ENCODE assay signal across 35 mouse cellular contexts in the genomic region with DNA sequence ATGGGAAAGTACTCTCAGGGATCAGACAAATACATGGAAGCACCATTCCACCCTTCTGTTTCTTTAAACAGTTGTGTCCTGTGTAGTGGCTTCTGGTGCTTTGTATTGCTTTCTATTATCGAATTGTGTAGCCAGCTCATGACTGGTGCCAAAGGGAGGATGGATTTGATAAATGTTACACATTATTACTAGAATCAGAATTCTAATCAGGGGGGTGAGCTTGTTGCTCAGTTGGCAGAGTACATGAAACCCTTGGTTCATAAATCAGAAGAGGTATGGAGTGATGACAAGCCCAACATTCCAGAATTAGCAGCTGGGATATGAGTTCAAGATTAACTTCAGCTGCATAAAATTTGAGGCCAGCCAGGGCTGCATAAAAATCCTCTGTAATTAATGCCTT.
"Had no signal": no experiment of that assay in that cellular context is flagged by ENCODE, and none has a peak within 500 bp of the region (broad histone marks: within the 10 kb centered on the region; RNA-seq: fewer than 3 reads in every experiment).

No protein-coding gene starts in this region.

- ATAC-seq: hindbrain, embryonic 16.5 days; hindbrain, postnatal 0 days; inflammation-experienced regulatory T-cells, adult 6 months; intestine, embryonic 15.5 days; intestine, embryonic 16.5 days; intestine, postnatal 0 days had no signal

- H3K27me3 ChIP-seq: heart, embryonic 12.5 days; heart, embryonic 13.5 days; heart, embryonic 15.5 days; hindbrain, embryonic 12.5 days; hindbrain, embryonic 13.5 days; hindbrain, embryonic 15.5 days; intestine, embryonic 15.5 days; kidney, embryonic 15.5 days had no signal

- H3K4me1 ChIP-seq: heart, embryonic 10.5 days; heart, embryonic 12.5 days; heart, embryonic 13.5 days; heart, embryonic 15.5 days; hindbrain, embryonic 10.5 days; hindbrain, embryonic 12.5 days; hindbrain, embryonic 13.5 days; hindbrain, embryonic 15.5 days; intestine, embryonic 15.5 days; kidney, embryonic 15.5 days had no signal

- H3K9ac ChIP-seq: heart, embryonic 12.5 days; heart, embryonic 13.5 days; heart, embryonic 15.5 days; hindbrain, embryonic 12.5 days; hindbrain, embryonic 13.5 days; hindbrain, embryonic 15.5 days; intestine, embryonic 15.5 days; kidney, embryonic 15.5 days had no signal

- DNase-seq: heart, postnatal 10 days; heart, postnatal 14 days; heart, postnatal 36 days; heart, postnatal 4 days; kidney, adult 11 months; kidney, adult 18-20 months; kidney, adult 2 months; kidney, adult 8-10 months; kidney, adult 9 months; kidney, postnatal 10 days; kidney, postnatal 14 days; kidney, postnatal 25 days; kidney, postnatal 36 days; kidney, postnatal 4 days; layer of hippocampus, adult 9-11 months; layer of hippocampus, postnatal 36 days had no signal

- H3K27ac ChIP-seq: heart, embryonic 10.5 days; heart, embryonic 13.5 days; heart, embryonic 15.5 days; hindbrain, embryonic 10.5 days; hindbrain, embryonic 12.5 days; hindbrain, embryonic 13.5 days; hindbrain, embryonic 15.5 days; hindbrain, postnatal 0 days; intestine, embryonic 15.5 days; kidney, embryonic 15.5 days; kidney, postnatal 0 days; layer of hippocampus, adult 2 months; left cerebral cortex, adult 2 months had no signal

- H3K4me2 ChIP-seq: heart, embryonic 11.5 days; heart, embryonic 12.5 days; heart, embryonic 13.5 days; heart, embryonic 15.5 days; hindbrain, embryonic 12.5 days; hindbrain, embryonic 13.5 days; hindbrain, embryonic 15.5 days; intestine, embryonic 15.5 days; kidney, embryonic 15.5 days had no signal

- H3K9me3 ChIP-seq: heart, embryonic 10.5 days; heart, embryonic 12.5 days; heart, embryonic 13.5 days; heart, embryonic 15.5 days; hindbrain, embryonic 10.5 days; hindbrain, embryonic 12.5 days; hindbrain, embryonic 13.5 days; hindbrain, embryonic 15.5 days; intestine, embryonic 15.5 days; kidney, embryonic 15.5 days had no signal

- H3K4me3 ChIP-seq: heart, embryonic 10.5 days; heart, embryonic 12.5 days; heart, embryonic 13.5 days; heart, embryonic 15.5 days; hindbrain, embryonic 10.5 days; hindbrain, embryonic 12.5 days; hindbrain, embryonic 13.5 days; hindbrain, embryonic 15.5 days; intestine, embryonic 15.5 days; kidney, embryonic 15.5 days; layer of hippocampus, adult 2 months; left cerebral cortex, adult 2 months had no signal

- H3K36me3 ChIP-seq: heart, embryonic 10.5 days; heart, embryonic 12.5 days; heart, embryonic 13.5 days; heart, embryonic 15.5 days; hindbrain, embryonic 10.5 days; hindbrain, embryonic 12.5 days; hindbrain, embryonic 13.5 days; hindbrain, embryonic 15.5 days; intestine, embryonic 15.5 days; kidney, embryonic 15.5 days had no signal
